Mouse (Mus musculus) NIH3T3 (cell line): ENCODE measurements around the gene Tanc1.
A peak's percentile ranks its signal among the peaks of the same experiment; 100 is the strongest.

Experiments used
- DNase-seq: peaks from one replicate; pipeline ENCODE4 v3.0.0-alpha.2; 2012; ENCODE audit warnings: low read depth

Gene Tanc1

GRCm38 (mm10) chr2:59793337-59793736 is 181.5 kb downstream of the Tanc1 start:
- no peak for DNase-seq

- DNase-seq: no peak
Measured at GRCm38 (mm10) chr2:59794838-59795237, 183.0 kb downstream of the Tanc1 start.

- DNase-seq: no peak
Measured at GRCm38 (mm10) chr2:59798934-59799532, 187.2 kb downstream of the Tanc1 start.

- DNase-seq: no peak
Measured at GRCm38 (mm10) chr2:59799572-59799971, 187.7 kb downstream of the Tanc1 start.

- no peak for DNase-seq
Measured at GRCm38 (mm10) chr2:59800481-59801266, 188.8 kb downstream of the Tanc1 start.

- peak; percentile 58 for DNase-seq
Measured at GRCm38 (mm10) chr2:59802722-59803387, 191.0 kb downstream of the Tanc1 start.

GRCm38 (mm10) chr2:59805595-59805994 is 193.8 kb downstream of the Tanc1 start:
- no peak for DNase-seq

- DNase-seq: no peak
Measured at GRCm38 (mm10) chr2:59806038-59806437, 194.2 kb downstream of the Tanc1 start.

- no peak for DNase-seq
Measured at GRCm38 (mm10) chr2:59808608-59809007, 196.8 kb downstream of the Tanc1 start.

GRCm38 (mm10) chr2:59810039-59810438 is 198.2 kb downstream of the Tanc1 start:
- DNase-seq: no peak

GRCm38 (mm10) chr2:59811247-59811646 is 199.4 kb downstream of the Tanc1 start:
- DNase-seq: peak; percentile 14

GRCm38 (mm10) chr2:59812641-59813040 is 200.8 kb downstream of the Tanc1 start:
- no peak for DNase-seq

- no peak for DNase-seq
Measured at GRCm38 (mm10) chr2:59813457-59813856, 201.6 kb downstream of the Tanc1 start.

GRCm38 (mm10) chr2:59814997-59815396 is 203.2 kb downstream of the Tanc1 start:
- no peak for DNase-seq

GRCm38 (mm10) chr2:59818663-59819062 is 206.8 kb downstream of the Tanc1 start:
- no peak for DNase-seq

GRCm38 (mm10) chr2:59819415-59819814 is 207.6 kb downstream of the Tanc1 start:
- DNase-seq: no peak

GRCm38 (mm10) chr2:59820088-59820487 is 208.2 kb downstream of the Tanc1 start:
- no peak for DNase-seq

- DNase-seq: no peak
Measured at GRCm38 (mm10) chr2:59821044-59821443, 209.2 kb downstream of the Tanc1 start.

- peak; percentile 86 for DNase-seq
Measured at GRCm38 (mm10) chr2:59824289-59824688, 212.4 kb downstream of the Tanc1 start.

- DNase-seq: no peak
Measured at GRCm38 (mm10) chr2:59825380-59825779, 213.5 kb downstream of the Tanc1 start.

- no peak for DNase-seq
Measured at GRCm38 (mm10) chr2:59828103-59828655, 216.3 kb downstream of the Tanc1 start.

GRCm38 (mm10) chr2:59828777-59829508 is 217.1 kb downstream of the Tanc1 start:
- DNase-seq: peak; percentile 80
